Comparison of ENCODE assay signal across 8 mouse cellular contexts in genomic region chr11:57801766-57802510, GRCm38 (mm10). TPM values are rescaled to one million over a fixed set of nuclear protein-coding genes. Genes with fewer than 3 reads are reported as not detected.
DNase-seq lines count a peak whose midpoint lies in the region; ATAC-seq and TF ChIP-seq lines count a peak whose summit lies in the region.

No protein-coding gene starts in this region.

- H3K9ac ChIP-seq in forebrain, embryonic 12.5 days: peak overlapping the region; percentile 92

- under 1% methylated on average over 75 of the region's 85 CpGs for WGBS in forebrain, embryonic 12.5 days

- H3K27ac ChIP-seq in forebrain, embryonic 12.5 days: peak overlapping the region; percentile 70

- no peaks in the 10 kb centered on the region for H3K9me3 ChIP-seq in E14TG2a.4 (ENCODE audit: low read length)
- H3K9me3 ChIP-seq in forebrain, embryonic 12.5 days: no peaks in the 10 kb centered on the region

- peaks cover 13% of the 10 kb centered on the region for H3K36me3 ChIP-seq in E14TG2a.4 (ENCODE audit: insufficient read depth, low read length)
- H3K36me3 ChIP-seq in forebrain, embryonic 12.5 days (replicated peaks): peaks cover 9% of the 10 kb centered on the region; the same call in 1 of the 2 replicates

- H3K4me2 ChIP-seq in forebrain, embryonic 12.5 days: peak overlapping the region; percentile 96

- peak; percentile 33 for DNase-seq in adrenal gland, postnatal 4 days (ENCODE audit: low spot score in 2 of 2)
- peak; percentile 75 to 81 for DNase-seq in heart, postnatal 14 days
- peak; percentile 78 to 86 for DNase-seq in kidney, postnatal 4 days
- DNase-seq in lung, postnatal 36 days: peak; percentile 56
- peak; percentile 55 for DNase-seq in right cerebral cortex, postnatal 4 days

- peak; percentile 69 for ATAC-seq in forebrain, embryonic 12.5 days (ENCODE audit: low FRiP score)
- no peak for ATAC-seq in erythroid progenitor cell, adult 5-6 weeks (replicated peaks; ENCODE audit: low FRiP score, poor library complexity, severe bottlenecking)

- peak overlapping the region; percentile 96 for H3K4me3 ChIP-seq in E14TG2a.4 (replicated peaks; ENCODE audit: low read length)
- H3K4me3 ChIP-seq in forebrain, embryonic 12.5 days (replicated peaks): peak overlapping the region; percentile 98

- H3K4me1 ChIP-seq in E14TG2a.4 (replicated peaks; ENCODE audit: low read depth, low read length): peaks cover 39% of the 10 kb centered on the region
- peaks cover 32% of the 10 kb centered on the region for H3K4me1 ChIP-seq in forebrain, embryonic 12.5 days

- TF ChIP-seq CTCF in E14TG2a.4 (conservative IDR thresholded peaks at IDR 0.05; ENCODE audit: low read length): no peak

- H3K27me3 ChIP-seq in E14TG2a.4 (ENCODE audit: insufficient read depth, low read length): peaks cover 8% of the 10 kb centered on the region
- H3K27me3 ChIP-seq in forebrain, embryonic 12.5 days: no peaks in the 10 kb centered on the region

- intact Hi-C loops in heart, postnatal 14 days (cut with DNase I): no loop called here

RNA-seq across cellular contexts. Expression of gene Sap30l, which starts 0.5 kb away (rescaled TPM):
- total RNA-seq in adrenal gland, postnatal 4 days (2021): 10 to 100 TPM; 45.3 to 49.8 TPM
- polyA plus RNA-seq in forebrain, embryonic 12.5 days (2016; fragmentation: Nextera tagmentation; extraction: Ambion mirVana): 12.5 and 15.0 TPM in 2 replicates
- 10 to 100 TPM; 34.3 to 35.6 TPM for total RNA-seq in heart, postnatal 14 days (2021)
- total RNA-seq in erythroid progenitor cell, adult 5-6 weeks (2015; ENCODE audit: low replicate concordance): 1.8 and 11.7 TPM in 2 replicates
- total RNA-seq in erythroid progenitor cell, adult 5-6 weeks (2017; ENCODE audit: low replicate concordance): 1.3 and 5.9 TPM in 2 replicates

RNA-seq across cellular contexts. Expression of gene Hand1, which starts 30.7 kb away (rescaled TPM):
- 10 to 100 TPM; 21.4 to 25.6 TPM for total RNA-seq in adrenal gland, postnatal 4 days (2021)
- not detected in 2 replicates for polyA plus RNA-seq in forebrain, embryonic 12.5 days (2016; fragmentation: Nextera tagmentation; extraction: Ambion mirVana)
- total RNA-seq in heart, postnatal 14 days (2021): not detected
- total RNA-seq in erythroid progenitor cell, adult 5-6 weeks (2015; ENCODE audit: low replicate concordance): not detected in 2 replicates
- total RNA-seq in erythroid progenitor cell, adult 5-6 weeks (2017; ENCODE audit: low replicate concordance): not detected in 2 replicates

Comparison
In these comparisons a context has a peak if more than half of its experiments do, and no peak if none do; other contexts are left out.
1. RNA of gene Hand1, which starts 30.7 kb away (total RNA-seq): 21.4 to 25.6 TPM in adrenal gland, postnatal 4 days; not detected in heart, postnatal 14 days and not detected in erythroid progenitor cell, adult 5-6 weeks; every median in the first group is over 10 times any median in the second.
2. Peak in every context shown above with its lines, with median percentiles within 50 percentile points of each other: DNase-seq.